Mouse (Mus musculus) midbrain, embryonic 16.5 days (tissue): Measurements from ENCODE around the gene Xpnpep3. TPM values are rescaled to one million over a fixed set of nuclear protein-coding genes. Genes with fewer than 3 reads are reported as not detected.
"Not testable (repeated sequence)": the region's sequence is repeated elsewhere in the genome, so short reads cannot be mapped to it uniquely, and the experiment has no call there.

Experiments used
- ATAC-seq: fragments of 200-750 bp; cut with Nextera tagmentation; 2 replicates; pipeline ENCODE4 v1.8.0; 2017; ENCODE audit warnings: moderate TSS enrichment
- H3K27ac ChIP-seq: fragments of 300-500 bp; sonication (generic); 2 replicates; pipeline ENCODE4 v1.5.1; 2014; ENCODE audit warnings: mild to moderate bottlenecking, low read length, mixed read lengths
- H3K27me3 ChIP-seq: fragments of 300-500 bp; sonication (generic); 2 replicates; pipeline ENCODE4 v1.6.1; 2014; ENCODE audit warnings: low read depth, low read length, mixed read lengths; ENCODE audit not compliant: control insufficient read depth, insufficient read depth
- H3K36me3 ChIP-seq: fragments of 300-500 bp; sonication (generic); 2 replicates; pipeline ENCODE4 v1.6.1; 2014; ENCODE audit warnings: mild to moderate bottlenecking, low read length, moderate library complexity, mixed read lengths; ENCODE audit not compliant: control insufficient read depth, insufficient read depth
- H3K4me1 ChIP-seq: fragments of 300-500 bp; sonication (generic); 2 replicates; pipeline ENCODE4 v1.6.1; 2014; ENCODE audit warnings: mild to moderate bottlenecking, low read length, mixed read lengths; ENCODE audit not compliant: control insufficient read depth, insufficient read depth
- H3K4me2 ChIP-seq: fragments of 300-500 bp; sonication (generic); 2 replicates; pipeline ENCODE4 v1.6.1; 2014; ENCODE audit warnings: mild to moderate bottlenecking, low read length, mixed read lengths
- H3K4me3 ChIP-seq: fragments of 300-500 bp; sonication (generic); 2 replicates; pipeline ENCODE4 v1.5.1; 2014; ENCODE audit warnings: low read depth, mild to moderate bottlenecking, low read length, moderate library complexity, mixed read lengths
- H3K9ac ChIP-seq: fragments of 300-500 bp; sonication (generic); 2 replicates; pipeline ENCODE4 v1.6.1; 2014; ENCODE audit warnings: low read depth, low read length, mixed read lengths
- H3K9me3 ChIP-seq: fragments of 300-500 bp; sonication (generic); replicated peaks from 2 replicates; pipeline ENCODE4 v1.6.1; 2014; ENCODE audit warnings: mild to moderate bottlenecking, low read length, mixed read lengths; ENCODE audit not compliant: control insufficient read depth, poor library complexity, severe bottlenecking
- WGBS: fragments of 180-500 bp; shearing (Covaris S2); extraction: QIAGEN DNeasy Blood & Tissue Kit; methylation state at CpG from one replicate; pipeline ENCODE4 v1.1.7; 2014; 5-methylcytosine and 5-hydroxymethylcytosine counted together
- polyA plus RNA-seq: library from polyadenylated mRNA; unstranded; fragments of >200 nt; fragmentation: Nextera tagmentation; extraction: Ambion mirVana; gene quantifications from 2 replicates; pipeline ENCODE4 v1.2.1, GENCODE M21; 2015

Xpnpep3 gene
- polyA plus RNA-seq, 1 experiment from 2014 or later = 9.6 TPM

GRCm38 (mm10) chr15:81480284-81480683, 80.3 kb downstream of the Xpnpep3 start:
- not testable (repeated sequence) for H3K4me2 ChIP-seq, H3K27me3 ChIP-seq, H3K9me3 ChIP-seq, H3K4me3 ChIP-seq, ATAC-seq, H3K4me1 ChIP-seq, H3K9ac ChIP-seq, H3K36me3 ChIP-seq, H3K27ac ChIP-seq
- 68% methylated on average over 3 of the region's 3 CpGs for WGBS

- Histone ChIP-seq H3K9ac (no peak overlapping the region), H3K27me3 (no peaks in the 10 kb centered on the region), H3K9me3 (no peaks in the 10 kb centered on the region), H3K4me2 (peak overlapping the region; percentile 44), H3K4me1 (peaks cover 4% of the 10 kb centered on the region; the same call in 1 of the 2 replicates), H3K36me3 (no peaks in the 10 kb centered on the region), H3K27ac (no peak overlapping the region), H3K4me3 (peak overlapping the region; percentile 6; the same call in 1 of the 2 replicates)
- no peak for ATAC-seq
- 17% methylated on average over 13 of the region's 13 CpGs for WGBS
Measured at GRCm38 (mm10) chr15:81480977-81481379, 81.0 kb downstream of the Xpnpep3 start.

- Histone ChIP-seq H3K4me2 (no peak overlapping the region), H3K36me3 (no peaks in the 10 kb centered on the region), H3K27ac (no peak overlapping the region), H3K4me3 (no peak overlapping the region), H3K27me3 (no peaks in the 10 kb centered on the region), H3K9ac (no peak overlapping the region), H3K4me1 (no peaks in the 10 kb centered on the region), H3K9me3 (no peaks in the 10 kb centered on the region)
- WGBS = 86% methylated on average over 2 of the region's 2 CpGs
- ATAC-seq = no peak
Measured at GRCm38 (mm10) chr15:81482966-81483365, 83.0 kb downstream of the Xpnpep3 start.

- 91% methylated on average over 6 of the region's 6 CpGs for WGBS
- ATAC-seq = no peak
Measured at GRCm38 (mm10) chr15:81483691-81484090, 83.8 kb downstream of the Xpnpep3 start.

GRCm38 (mm10) chr15:81485483-81485882, 85.5 kb downstream of the Xpnpep3 start:
- Histone ChIP-seq H3K4me1 (no peaks in the 10 kb centered on the region), H3K9ac (no peak overlapping the region), H3K9me3 (no peaks in the 10 kb centered on the region), H3K4me3 (no peak overlapping the region), H3K36me3 (no peaks in the 10 kb centered on the region), H3K27ac (no peak overlapping the region), H3K27me3 (no peaks in the 10 kb centered on the region), H3K4me2 (no peak overlapping the region)
- WGBS = 87% methylated on average over 4 of the region's 4 CpGs
- ATAC-seq = no peak

More at GRCm38 (mm10) chr15:81483691-81484090, 83.8 kb downstream of the Xpnpep3 start:
- Histone ChIP-seq H3K4me3 (no peak overlapping the region), H3K27ac (no peak overlapping the region), H3K9me3 (no peaks in the 10 kb centered on the region), H3K4me2 (no peak overlapping the region), H3K36me3 (no peaks in the 10 kb centered on the region), H3K4me1 (no peaks in the 10 kb centered on the region), H3K9ac (no peak overlapping the region), H3K27me3 (no peaks in the 10 kb centered on the region)

GRCm38 (mm10) chr15:81503466-81503865, 103.5 kb downstream of the Xpnpep3 start:
- H3K4me1 ChIP-seq = no peaks in the 10 kb centered on the region
- H3K4me2 ChIP-seq = no peak overlapping the region
- no peaks in the 10 kb centered on the region for H3K36me3 ChIP-seq
- H3K4me3 ChIP-seq = no peak overlapping the region
- H3K27ac ChIP-seq = no peak overlapping the region
- no peaks in the 10 kb centered on the region for H3K9me3 ChIP-seq
- no peak overlapping the region for H3K9ac ChIP-seq
- no peak for ATAC-seq
- WGBS = 86% methylated on average over 2 of the region's 2 CpGs
- H3K27me3 ChIP-seq = no peaks in the 10 kb centered on the region

- Histone ChIP-seq H3K9me3 (no peaks in the 10 kb centered on the region), H3K4me1 (no peaks in the 10 kb centered on the region), H3K27ac (no peak overlapping the region), H3K4me2 (no peak overlapping the region), H3K27me3 (no peaks in the 10 kb centered on the region), H3K9ac (no peak overlapping the region), H3K4me3 (no peak overlapping the region), H3K36me3 (no peaks in the 10 kb centered on the region)
- ATAC-seq = no peak
- WGBS = 94% methylated on average over 2 of the region's 2 CpGs
Measured at GRCm38 (mm10) chr15:81503995-81504394, 104.1 kb downstream of the Xpnpep3 start.

Other genes with a start within 250 kb of the Xpnpep3 start
- 29.3 and 29.8 TPM in 2 replicates for gene Mrtfa, start 209.4 kb upstream of the Xpnpep3 start, polyA plus RNA-seq
- 6.7 and 8.7 TPM in 2 replicates for gene Mchr1, start 164.6 kb upstream of the Xpnpep3 start, polyA plus RNA-seq
- 136 and 141 TPM in 2 replicates for gene Slc25a17, start 39.3 kb upstream of the Xpnpep3 start, polyA plus RNA-seq
- 216 and 221 TPM in 2 replicates for gene St13, start 61 bp upstream of the Xpnpep3 start, polyA plus RNA-seq
- gene Dnajb7, start 8.2 kb downstream of the Xpnpep3 start, polyA plus RNA-seq = 1.0 and 2.2 TPM in 2 replicates
- gene Rbx1, start 66.2 kb downstream of the Xpnpep3 start, polyA plus RNA-seq = 396 and 416 TPM in 2 replicates
- 18.9 and 21.2 TPM in 2 replicates for gene Ep300, start 185.2 kb downstream of the Xpnpep3 start, polyA plus RNA-seq